Mouse (Mus musculus): ENCODE results near the gene Polr2f.

- TF ChIP-seq CTCF (IDR thresholded peaks at IDR 0.05; ENCODE audit: insufficient read depth, low read depth, low read length) (no peak), POLR2A (IDR thresholded peaks at IDR 0.05; ENCODE audit: insufficient read depth, low read depth, low read length) (no peak)
These were observed 43.2 kb upstream of the Polr2f start for GRCm38 (mm10) chr15:79097611-79098025.

Measured in olfactory bulb, adult 2 months (tissue).